Mouse (Mus musculus) brown adipose tissue, adult 24 weeks (tissue): ENCODE measurements around the gene Armc2. TPM values are rescaled to one million over a fixed set of nuclear protein-coding genes. Genes with fewer than 3 reads are reported as not detected.
"Not testable (repeated sequence)": the region's sequence is repeated elsewhere in the genome, so short reads cannot be mapped to it uniquely, and the experiment has no call there.

Source experiments
- H3K27ac ChIP-seq: fragments of 200-500 bp; replicated peaks from 2 replicates; pipeline ENCODE4 v1.5.1; 2012; ENCODE audit warnings: low read depth, mild to moderate bottlenecking, low read length
- H3K4me1 ChIP-seq: fragments of 200-500 bp; 2 replicates; pipeline ENCODE4 v1.6.1; 2012; ENCODE audit warnings: low read length, mixed read lengths; ENCODE audit not compliant: control insufficient read depth, insufficient read depth, insufficient read length
- H3K4me3 ChIP-seq: fragments of 200-500 bp; 2 replicates; pipeline ENCODE4 v1.5.1; 2012; ENCODE audit warnings: low read depth, mild to moderate bottlenecking, low read length, moderate library complexity; ENCODE audit not compliant: insufficient read depth
- polyA plus RNA-seq: library from polyadenylated mRNA; stranded (reverse); fragments of >200 nt; gene quantifications from 2 replicates; pipeline ENCODE4 v1.2.4, GENCODE M21; 2012; ENCODE audit not compliant: missing spikeins, insufficient read depth, insufficient read length

Gene Armc2
- polyA plus RNA-seq, 1 experiment: not detected

DNA sequence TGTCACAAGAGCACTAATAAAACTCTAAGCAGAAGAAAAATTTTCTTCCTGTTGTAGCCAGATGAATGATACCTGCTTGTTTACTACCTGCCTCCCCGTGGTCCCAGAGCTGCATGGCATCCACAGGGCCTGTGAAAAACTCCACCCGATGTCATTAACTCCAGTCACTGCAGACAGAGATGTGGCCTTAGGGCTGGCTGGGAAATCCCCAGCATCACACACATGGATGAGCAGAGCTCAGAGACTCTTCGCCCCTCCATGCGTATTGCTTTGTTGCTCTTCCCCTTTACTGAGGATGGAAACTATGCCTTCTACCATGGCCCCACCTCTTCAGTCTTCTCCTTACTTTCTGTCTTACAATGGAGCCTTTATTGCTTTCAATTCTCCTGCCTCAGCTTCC is 55.5 kb downstream of the Armc2 start:
- Histone ChIP-seq H3K27ac (no peak overlapping the region), H3K4me1 (no peaks in the 10 kb centered on the region), H3K4me3 (no peak overlapping the region)

DNA sequence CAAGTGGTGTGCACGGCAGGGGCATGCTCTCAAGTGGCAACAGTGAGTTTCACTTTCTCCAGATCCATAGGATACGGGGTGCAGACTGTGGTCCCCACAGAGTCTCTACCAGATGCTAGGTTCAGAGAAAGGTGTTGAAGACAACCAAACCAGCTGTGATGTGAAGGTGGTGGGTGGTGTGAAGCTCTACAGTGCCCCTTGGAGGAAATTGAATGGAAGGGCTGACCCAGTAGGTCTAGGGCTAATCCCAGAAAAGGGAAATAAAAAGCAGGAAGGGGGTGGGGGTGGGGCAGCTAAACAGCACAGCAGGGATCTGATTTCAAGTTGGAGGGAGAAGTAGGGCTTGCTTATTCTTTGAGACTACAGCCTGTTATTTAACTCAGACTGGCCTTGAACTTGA is 58.4 kb downstream of the Armc2 start:
- Histone ChIP-seq H3K4me1 (no peaks in the 10 kb centered on the region), H3K27ac (no peak overlapping the region), H3K4me3 (no peak overlapping the region)

- H3K4me3 ChIP-seq: no peak overlapping the region
- no peak overlapping the region for H3K27ac ChIP-seq
- H3K4me1 ChIP-seq: no peaks in the 10 kb centered on the region; the same call in 1 of the 2 replicates
Observed at GRCm38 (mm10) chr10:41958677-41959274, 59.5 kb downstream of the Armc2 start.

- Histone ChIP-seq H3K27ac (no peak overlapping the region), H3K4me3 (no peak overlapping the region)
Observed at GRCm38 (mm10) chr10:41957421-41958225, 60.6 kb downstream of the Armc2 start.

GRCm38 (mm10) chr10:41953528-41953864 is 64.7 kb downstream of the Armc2 start:
- no peak overlapping the region for H3K27ac ChIP-seq
- no peaks in the 10 kb centered on the region; the same call in 1 of the 2 replicates for H3K4me1 ChIP-seq
- no peak overlapping the region for H3K4me3 ChIP-seq

More at GRCm38 (mm10) chr10:41957421-41958225, 60.6 kb downstream of the Armc2 start:
- H3K4me1 ChIP-seq: no peaks in the 10 kb centered on the region; the same call in 1 of the 2 replicates

- no peak overlapping the region for H3K4me3 ChIP-seq
- H3K27ac ChIP-seq: no peak overlapping the region
- H3K4me1 ChIP-seq: no peaks in the 10 kb centered on the region; the same call in 1 of the 2 replicates
Observed at GRCm38 (mm10) chr10:41952850-41953527, 65.3 kb downstream of the Armc2 start.

- H3K4me1 ChIP-seq, H3K4me3 ChIP-seq, H3K27ac ChIP-seq: not testable (repeated sequence)
Observed at GRCm38 (mm10) chr10:41952354-41952753, 65.9 kb downstream of the Armc2 start.

GRCm38 (mm10) chr10:41939090-41939489 is 79.2 kb downstream of the Armc2 start:
- no peak overlapping the region for H3K4me3 ChIP-seq
- peaks cover 11% of the 10 kb centered on the region for H3K4me1 ChIP-seq
- H3K27ac ChIP-seq: no peak overlapping the region

DNA sequence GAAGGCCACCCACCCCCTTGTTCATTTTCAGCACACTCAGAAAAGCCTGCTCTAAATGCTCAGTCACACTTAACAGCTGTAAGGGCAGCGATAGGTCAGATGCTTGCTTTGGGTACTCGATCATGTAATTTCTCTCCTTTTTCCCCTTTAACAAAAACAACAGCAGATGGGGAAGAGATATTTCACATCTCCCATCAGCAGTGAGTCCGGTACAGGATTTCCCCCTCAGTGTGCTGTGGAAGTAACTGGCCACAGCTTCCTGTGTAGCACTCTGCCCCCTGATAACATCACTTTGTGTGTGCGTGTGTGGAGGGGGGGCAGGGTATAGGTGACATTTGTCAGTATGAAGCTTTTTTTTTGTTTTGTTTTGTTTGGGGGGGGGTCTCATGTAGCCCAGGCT is 81.1 kb downstream of the Armc2 start:
- Histone ChIP-seq H3K4me1 (peaks cover 13% of the 10 kb centered on the region), H3K27ac (0 out of 2 replicates have a peak overlapping the region, but pooled peaks have one; percentile 12), H3K4me3 (no peak overlapping the region)

DNA sequence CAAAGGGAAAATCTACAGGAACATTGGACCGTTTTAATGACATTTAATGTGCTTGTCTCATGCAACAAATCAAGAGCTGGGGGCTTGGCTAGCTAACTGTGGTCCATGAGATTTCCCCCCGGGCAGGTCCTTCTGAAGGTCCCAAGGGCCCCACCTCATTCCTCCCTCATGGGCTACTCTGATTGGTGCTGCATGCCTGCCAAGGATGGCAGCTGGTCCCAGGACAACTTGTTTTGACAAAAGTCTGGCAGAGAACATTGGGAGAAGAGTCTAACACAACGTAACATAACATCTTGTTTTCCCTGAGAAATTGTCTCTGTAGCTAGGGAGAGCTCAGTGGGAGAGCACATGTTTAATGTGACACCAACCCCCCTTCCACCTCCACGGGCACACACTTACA is 82.1 kb downstream of the Armc2 start:
- Histone ChIP-seq H3K4me1 (peaks cover 13% of the 10 kb centered on the region), H3K4me3 (no peak overlapping the region), H3K27ac (no peak overlapping the region)

DNA sequence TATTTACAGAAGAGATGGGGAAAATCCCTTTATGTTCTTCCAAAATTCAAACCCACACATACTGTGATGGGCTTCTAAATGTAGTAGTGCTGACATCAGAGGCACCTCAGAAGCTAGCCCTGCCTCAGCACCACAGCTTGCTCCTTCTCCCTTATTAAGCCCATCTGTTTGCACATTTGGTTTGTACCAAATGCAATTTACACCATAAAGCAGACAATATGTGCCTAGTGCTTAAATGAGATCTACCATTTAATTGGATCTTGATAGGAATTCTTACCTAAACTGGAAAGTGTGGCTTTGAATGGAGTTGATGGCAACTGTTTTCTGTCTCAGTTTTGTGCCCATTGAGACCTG is 82.8 kb downstream of the Armc2 start:
- Histone ChIP-seq H3K4me1 (peaks cover 13% of the 10 kb centered on the region), H3K27ac (no peak overlapping the region), H3K4me3 (no peak overlapping the region)

GRCm38 (mm10) chr10:41934633-41935475 is 83.4 kb downstream of the Armc2 start:
- peaks cover 13% of the 10 kb centered on the region for H3K4me1 ChIP-seq
- peak overlapping the region; percentile 13 for H3K4me3 ChIP-seq
- H3K27ac ChIP-seq: no peak overlapping the region

DNA sequence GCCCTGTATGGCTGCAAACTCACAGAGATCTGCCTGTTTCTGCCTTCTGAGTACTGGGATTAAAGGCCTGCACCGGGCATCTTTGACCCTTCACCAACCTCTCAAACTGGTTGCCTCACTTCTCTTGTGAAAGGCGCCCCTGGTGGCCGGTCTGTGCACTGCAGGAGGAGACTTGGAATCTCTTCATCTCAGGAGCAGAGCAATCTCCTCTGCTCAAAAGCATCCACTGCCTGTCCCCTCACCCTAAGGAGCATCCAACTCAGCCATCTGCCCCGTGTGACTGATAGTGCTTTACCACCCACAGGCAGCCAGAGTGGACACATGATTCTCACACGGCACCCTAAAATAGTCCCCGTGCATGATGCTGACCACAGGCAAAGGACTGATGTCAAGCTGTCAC is 84.7 kb downstream of the Armc2 start:
- Histone ChIP-seq H3K4me1 (peaks cover 13% of the 10 kb centered on the region), H3K27ac (no peak overlapping the region), H3K4me3 (no peak overlapping the region)

GRCm38 (mm10) chr10:41932943-41933342 is 85.3 kb downstream of the Armc2 start:
- Histone ChIP-seq H3K4me1 (peaks cover 13% of the 10 kb centered on the region), H3K4me3 (no peak overlapping the region), H3K27ac (no peak overlapping the region)

DNA sequence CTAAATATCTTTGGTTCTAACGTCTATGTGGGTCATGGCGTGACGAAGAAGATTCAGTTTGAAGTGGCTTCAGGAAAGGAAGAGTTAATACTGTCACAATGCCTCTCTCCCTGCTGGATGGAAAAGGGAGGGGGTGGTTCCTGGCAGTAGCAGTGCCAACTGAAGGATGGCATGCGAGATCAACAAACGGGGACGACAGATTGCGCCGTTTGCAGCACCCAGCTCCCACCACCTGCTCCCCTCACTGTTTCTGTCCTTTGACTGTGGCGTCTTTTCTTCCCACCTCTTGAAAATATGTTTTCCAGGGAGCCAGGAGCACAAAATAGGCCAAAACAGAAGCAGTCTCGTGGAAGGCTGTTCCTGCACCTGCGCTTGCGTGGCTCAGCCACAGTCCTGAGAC is 86.3 kb downstream of the Armc2 start:
- H3K4me3 ChIP-seq: no peak overlapping the region
- peaks cover 13% of the 10 kb centered on the region for H3K4me1 ChIP-seq
- H3K27ac ChIP-seq: no peak overlapping the region
